Mouse (Mus musculus): ENCODE results near the gene Rbm47.

GRCm38 (mm10) chr5:66220620-66221019 lies 47.7 kb upstream of the Rbm47 start:
- TF ChIP-seq CTCF (IDR thresholded peaks at IDR 0.05; ENCODE audit: low read depth, low read length), result no peak
- TF ChIP-seq POLR2A (IDR thresholded peaks at IDR 0.05; ENCODE audit: extremely low read depth, insufficient read depth, low read length), result no peak
